Mouse (Mus musculus): Measurements from ENCODE around the gene Prss53. TPM values are rescaled to one million over a fixed set of nuclear protein-coding genes. Genes with fewer than 3 reads are reported as not detected.

Prss53 gene
- polyA plus RNA-seq, 1 experiment: 0.86 TPM

- TF ChIP-seq CTCF (IDR thresholded peaks at IDR 0.05; ENCODE audit: low read depth, low read length) (no peak), POLR2A (IDR thresholded peaks at IDR 0.05; ENCODE audit: borderline replicate concordance, low read depth, low read length) (no peak)
- no peak overlapping the region for H3K4me3 ChIP-seq (ENCODE audit: insufficient read depth, low read length)
- H3K4me1 ChIP-seq (ENCODE audit: control insufficient read depth, insufficient read depth, low read length): peaks cover 19% of the 10 kb centered on the region
- no peak overlapping the region for H3K27ac ChIP-seq (ENCODE audit: insufficient read depth, low read depth, low read length)
Observed at GRCm38 (mm10) chr7:127915293-127915692, 24.5 kb upstream of the Prss53 start.

DNA sequence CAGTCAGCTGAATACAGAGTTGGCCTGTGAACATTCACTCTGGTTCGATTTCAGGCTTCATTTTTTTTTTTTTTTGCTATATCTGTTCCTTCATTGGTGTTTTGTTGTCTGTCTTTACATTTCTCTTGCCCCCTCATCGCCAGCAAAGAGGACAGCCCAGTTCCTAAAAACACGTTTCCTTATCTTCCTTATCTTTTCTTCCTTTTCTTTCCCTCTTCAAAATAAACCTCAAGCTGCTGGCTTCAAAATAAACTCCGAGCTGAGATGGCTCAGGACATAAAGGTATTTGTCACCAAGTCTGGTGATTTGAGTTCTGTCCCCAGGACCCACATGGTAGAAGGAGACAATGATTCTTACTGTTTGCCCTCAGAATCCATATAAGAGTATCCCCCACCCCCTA, 22.2 kb upstream of the Prss53 start:
- Histone ChIP-seq H3K4me3 (ENCODE audit: insufficient read depth, low read length) (peak overlapping the region; percentile 92), H3K27ac (ENCODE audit: insufficient read depth, low read depth, low read length) (peak overlapping the region; percentile 58), H3K4me1 (ENCODE audit: control insufficient read depth, insufficient read depth, low read length) (peaks cover 19% of the 10 kb centered on the region)
- no peak for TF ChIP-seq POLR2A (IDR thresholded peaks at IDR 0.05; ENCODE audit: borderline replicate concordance, low read depth, low read length)
- no peak for TF ChIP-seq CTCF (IDR thresholded peaks at IDR 0.05; ENCODE audit: low read depth, low read length)

DNA sequence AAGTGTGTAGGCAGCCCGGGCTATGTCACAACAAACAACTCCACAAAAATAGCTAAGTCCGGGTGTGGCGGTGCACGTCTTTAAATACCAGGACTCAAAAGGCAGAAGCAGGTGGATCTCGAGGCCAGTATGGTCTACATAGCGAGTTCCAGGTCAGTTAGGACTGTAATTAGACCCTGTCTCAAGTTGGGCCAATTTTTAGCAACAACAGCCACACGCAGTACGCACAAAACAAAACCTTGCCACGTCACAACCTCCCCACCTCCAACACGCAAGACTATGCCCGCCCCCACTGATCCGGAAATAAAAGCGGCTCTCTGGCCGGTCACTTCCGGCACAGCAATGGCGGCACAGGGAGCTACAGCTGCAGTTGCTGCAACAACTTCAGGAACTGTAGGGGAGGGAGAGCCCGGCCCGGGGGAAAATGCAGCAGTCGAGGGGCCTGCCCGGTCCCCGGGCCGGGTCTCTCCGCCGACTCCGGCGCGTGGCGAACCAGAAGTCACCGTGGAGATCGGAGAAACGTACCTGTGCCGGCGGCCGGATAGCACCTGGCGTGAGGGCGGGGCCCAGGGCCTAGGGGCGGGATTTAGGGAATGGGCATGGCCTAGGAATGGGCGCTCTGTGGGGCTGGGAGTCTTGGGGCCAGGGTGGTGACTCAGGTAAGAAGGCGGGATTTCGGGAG, 21.6 kb upstream of the Prss53 start, which contains the start of gene Kat8:
Kat8 (plus strand) TSS at position 327 of the 682 bp plus-strand sequence.
- H3K4me1 ChIP-seq (ENCODE audit: control insufficient read depth, insufficient read depth, low read length): peaks cover 19% of the 10 kb centered on the region
- peak within 1 kb of the TSS; percentile 92 for H3K4me3 ChIP-seq (ENCODE audit: insufficient read depth, low read length)
- H3K27ac ChIP-seq (ENCODE audit: insufficient read depth, low read depth, low read length): peak within 1 kb of the TSS; percentile 70
- TF ChIP-seq CTCF (IDR thresholded peaks at IDR 0.05; ENCODE audit: low read depth, low read length): no peak

GRCm38 (mm10) chr7:127908656-127909055, 17.9 kb upstream of the Prss53 start:
- no peak overlapping the region for H3K4me3 ChIP-seq (ENCODE audit: insufficient read depth, low read length)
- peaks cover 15% of the 10 kb centered on the region for H3K4me1 ChIP-seq (ENCODE audit: control insufficient read depth, insufficient read depth, low read length)
- no peak overlapping the region for H3K27ac ChIP-seq (ENCODE audit: insufficient read depth, low read depth, low read length)
- no peak for TF ChIP-seq POLR2A (IDR thresholded peaks at IDR 0.05; ENCODE audit: borderline replicate concordance, low read depth, low read length)

DNA sequence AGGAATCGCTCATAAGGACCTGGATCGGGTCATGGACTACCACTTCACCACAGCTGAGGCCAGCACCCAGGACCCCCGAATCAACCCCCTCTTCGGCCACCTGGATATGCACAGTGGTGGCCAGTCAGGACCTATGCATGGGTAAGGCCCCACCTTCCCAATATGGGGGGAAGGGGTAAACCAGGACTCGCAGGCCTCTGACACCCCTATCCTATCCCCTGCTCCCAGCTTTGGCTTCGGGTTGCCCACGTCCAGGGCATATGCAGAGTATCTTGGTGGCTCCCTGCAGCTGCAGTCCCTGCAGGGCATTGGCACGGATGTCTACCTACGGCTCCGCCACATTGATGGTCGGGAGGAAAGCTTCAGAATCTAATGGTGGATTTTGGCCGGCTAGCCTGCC, 17.2 kb upstream of the Prss53 start:
- no peak for TF ChIP-seq POLR2A (IDR thresholded peaks at IDR 0.05; ENCODE audit: borderline replicate concordance, low read depth, low read length)
- TF ChIP-seq CTCF (IDR thresholded peaks at IDR 0.05; ENCODE audit: low read depth, low read length): no peak
- Histone ChIP-seq H3K27ac (ENCODE audit: insufficient read depth, low read depth, low read length) (no peak overlapping the region), H3K4me1 (ENCODE audit: control insufficient read depth, insufficient read depth, low read length) (peaks cover 13% of the 10 kb centered on the region), H3K4me3 (ENCODE audit: insufficient read depth, low read length) (no peak overlapping the region)

- H3K27ac ChIP-seq (ENCODE audit: insufficient read depth, low read depth, low read length): peak within 1 kb of the TSS; percentile 43
Observed at GRCm38 (mm10) chr7:127903971-127904796, 13.4 kb upstream of the Prss53 start, which contains the start of gene Bckdk. TSS of gene Bckdk (plus strand) at chr7:127904082.

DNA sequence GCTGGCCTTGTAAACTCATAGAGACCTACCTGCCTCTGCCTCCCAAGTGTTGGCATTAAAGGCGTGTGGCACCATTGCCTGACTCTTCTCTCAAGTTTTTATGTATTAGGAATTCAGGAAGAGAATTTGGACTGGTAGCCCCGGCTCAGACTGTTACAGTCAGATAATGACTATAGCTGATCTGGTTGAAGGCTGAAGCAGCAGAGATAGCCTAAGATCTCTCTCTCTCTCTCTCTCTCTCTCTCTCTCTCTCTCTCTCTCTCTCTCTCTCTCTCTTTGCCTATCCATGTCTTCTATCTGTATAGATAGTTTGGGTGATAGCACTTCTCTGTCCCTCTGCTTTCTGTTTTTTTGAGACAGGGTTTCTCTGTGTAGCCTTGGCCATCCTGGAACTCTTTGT, 11.0 kb upstream of the Prss53 start:
- Histone ChIP-seq H3K27ac (ENCODE audit: insufficient read depth, low read depth, low read length) (no peak overlapping the region), H3K4me3 (ENCODE audit: insufficient read depth, low read length) (no peak overlapping the region), H3K4me1 (ENCODE audit: control insufficient read depth, insufficient read depth, low read length) (peaks cover 17% of the 10 kb centered on the region)
- TF ChIP-seq POLR2A (IDR thresholded peaks at IDR 0.05; ENCODE audit: borderline replicate concordance, low read depth, low read length): no peak
- no peak for TF ChIP-seq CTCF (IDR thresholded peaks at IDR 0.05; ENCODE audit: low read depth, low read length)

More at GRCm38 (mm10) chr7:127903971-127904796, 13.4 kb upstream of the Prss53 start, which contains the start of gene Bckdk:
- H3K4me1 ChIP-seq (ENCODE audit: control insufficient read depth, insufficient read depth, low read length): peaks cover 13% of the 10 kb centered on the region
- peak within 1 kb of the TSS; percentile 68 for H3K4me3 ChIP-seq (ENCODE audit: insufficient read depth, low read length)
- TF ChIP-seq CTCF (IDR thresholded peaks at IDR 0.05; ENCODE audit: low read depth, low read length): no peak
- TF ChIP-seq POLR2A (IDR thresholded peaks at IDR 0.05; ENCODE audit: borderline replicate concordance, low read depth, low read length): no peak

DNA sequence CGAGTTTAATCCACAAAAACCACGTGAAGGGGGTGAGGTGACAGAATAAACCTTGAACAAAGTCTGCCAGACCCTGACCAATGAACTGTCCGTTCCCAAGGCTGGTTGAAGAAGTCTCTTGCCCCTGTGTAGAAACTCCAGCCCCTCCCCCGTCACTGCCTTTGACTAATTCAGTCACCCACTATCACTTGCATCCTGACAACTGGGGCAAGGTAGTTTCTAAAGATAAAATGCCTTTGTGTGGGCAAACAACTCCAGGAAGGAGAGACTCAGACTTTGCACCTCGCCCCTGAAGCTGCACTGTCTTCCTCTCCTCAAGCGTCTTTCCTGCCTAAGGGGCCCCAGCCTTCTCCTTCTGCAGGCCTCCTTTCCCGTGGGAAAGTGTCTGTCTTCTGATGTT, 9.2 kb upstream of the Prss53 start:
- no peak overlapping the region for H3K27ac ChIP-seq (ENCODE audit: insufficient read depth, low read depth, low read length)
- H3K4me3 ChIP-seq (ENCODE audit: insufficient read depth, low read length): no peak overlapping the region
- no peak for TF ChIP-seq CTCF (IDR thresholded peaks at IDR 0.05; ENCODE audit: low read depth, low read length)
- TF ChIP-seq POLR2A (IDR thresholded peaks at IDR 0.05; ENCODE audit: borderline replicate concordance, low read depth, low read length): no peak
- peaks cover 14% of the 10 kb centered on the region for H3K4me1 ChIP-seq (ENCODE audit: control insufficient read depth, insufficient read depth, low read length)

DNA sequence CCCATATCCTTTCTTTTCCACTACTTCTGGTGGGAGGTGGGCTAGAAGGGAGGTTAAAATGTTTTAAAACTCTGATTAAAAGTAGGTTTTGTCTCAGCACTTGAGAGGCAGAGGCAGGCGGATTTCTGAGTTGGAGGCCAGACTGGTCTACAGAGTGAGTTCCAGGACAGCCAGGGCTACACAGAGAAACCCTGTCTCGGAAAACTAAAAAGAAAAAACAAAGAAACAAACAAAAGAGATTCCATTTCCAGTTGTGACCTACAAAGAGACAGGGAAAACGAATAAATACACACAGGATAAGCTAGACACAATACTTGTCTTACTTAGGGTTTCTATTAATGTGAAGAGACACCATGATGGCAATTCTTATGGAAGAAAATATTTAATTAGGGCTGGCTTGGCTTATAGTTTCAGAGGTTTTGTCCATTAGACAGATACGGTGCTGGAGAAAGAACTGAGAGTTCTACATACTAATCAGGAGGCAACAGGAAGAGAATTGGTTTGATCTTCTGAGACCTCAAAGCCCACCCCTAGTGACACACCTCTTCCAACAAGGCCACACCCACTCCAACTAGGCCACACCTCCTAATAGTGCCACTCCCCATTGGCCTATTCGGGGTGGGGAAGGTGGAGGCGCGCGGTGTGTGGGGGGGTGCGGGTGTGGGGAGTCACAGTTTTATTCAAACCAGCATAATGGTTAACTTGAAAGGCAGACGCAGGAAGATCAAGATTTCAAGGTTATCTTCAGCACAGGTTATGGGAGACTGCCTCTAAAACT, 7.6 kb upstream of the Prss53 start:
- Histone ChIP-seq H3K4me3 (ENCODE audit: insufficient read depth, low read length) (no peak overlapping the region), H3K4me1 (ENCODE audit: control insufficient read depth, insufficient read depth, low read length) (peaks cover 15% of the 10 kb centered on the region), H3K27ac (ENCODE audit: insufficient read depth, low read depth, low read length) (no peak overlapping the region)
- TF ChIP-seq POLR2A (IDR thresholded peaks at IDR 0.05; ENCODE audit: borderline replicate concordance, low read depth, low read length) (no peak), CTCF (IDR thresholded peaks at IDR 0.05; ENCODE audit: low read depth, low read length) (no peak)
